ENCODE assay signal across 14 mouse cellular contexts in genomic region chr2:30525831-30526230, GRCm38 (mm10).
"Had no signal": no experiment of that assay in that cellular context is flagged by ENCODE, and none has a peak within 500 bp of the region (broad histone marks: within the 10 kb centered on the region; RNA-seq: fewer than 3 reads in every experiment).

No protein-coding gene starts in this region.

- H3K9ac ChIP-seq: kidney, embryonic 15.5 days; limb, embryonic 15.5 days; liver, embryonic 14.5 days; liver, postnatal 0 days; lung, embryonic 14.5 days; midbrain, embryonic 13.5 days had no signal

- H3K27me3 ChIP-seq: kidney, embryonic 15.5 days; limb, embryonic 15.5 days; midbrain, embryonic 13.5 days had no signal

- DNase-seq: kidney, adult 2 months; kidney, postnatal 10 days; kidney, postnatal 36 days; layer of hippocampus, postnatal 36 days; liver, postnatal 0 days; lung, embryonic 14.5 days; thymus, postnatal 25 days had no signal

- H3K4me1 ChIP-seq: midbrain, embryonic 13.5 days had no signal

- H3K36me3 ChIP-seq: kidney, embryonic 15.5 days; limb, embryonic 15.5 days; midbrain, embryonic 13.5 days had no signal

- H3K4me2 ChIP-seq: kidney, embryonic 15.5 days; limb, embryonic 15.5 days; liver, embryonic 11.5 days; lung, embryonic 14.5 days; midbrain, embryonic 13.5 days had no signal

- H3K4me3 ChIP-seq: kidney, embryonic 15.5 days; limb, embryonic 15.5 days; midbrain, embryonic 13.5 days had no signal

- ATAC-seq: liver, postnatal 0 days; lung, postnatal 0 days; midbrain, embryonic 13.5 days had no signal

- H3K9me3 ChIP-seq: kidney, embryonic 15.5 days; limb, embryonic 15.5 days; midbrain, embryonic 13.5 days had no signal

- H3K27ac ChIP-seq: kidney, embryonic 15.5 days; limb, embryonic 15.5 days; liver, embryonic 14.5 days; macrophage; midbrain, embryonic 13.5 days had no signal
